12 mouse cellular contexts compared by ENCODE assay signal in the genomic region with DNA sequence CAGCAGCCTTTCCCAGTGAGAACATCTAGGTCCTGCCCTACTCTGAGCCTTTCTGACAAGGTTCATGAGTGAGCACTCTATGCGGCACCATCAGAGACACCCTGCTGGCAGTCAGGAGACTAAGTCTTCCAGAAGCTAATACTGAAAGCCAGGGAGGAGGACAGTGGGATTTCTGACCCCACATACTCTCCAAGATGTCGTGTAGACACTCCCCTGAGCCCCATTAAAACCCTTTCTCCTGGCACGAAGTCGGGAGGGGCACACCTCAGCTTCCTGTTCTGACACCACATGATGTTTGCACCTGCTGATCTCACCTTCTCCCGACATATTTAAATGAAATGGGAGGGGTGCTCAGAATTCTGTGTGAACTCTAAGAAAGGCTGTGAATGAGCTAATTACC.
"Had no signal": no experiment of that assay in that cellular context is flagged by ENCODE, and none has a peak within 500 bp of the region (broad histone marks: within the 10 kb centered on the region; RNA-seq: fewer than 3 reads in every experiment).

No protein-coding gene starts in this region.

- DNase-seq: retina, postnatal 1 day; right cerebral cortex, adult 18-20 months; right cerebral cortex, postnatal 14 days; right cerebral cortex, postnatal 25 days; right cerebral cortex, postnatal 4 days; spleen, adult 18-20 months; thymus, adult 18-20 months; thymus, adult 2 months; thymus, postnatal 14 days; thymus, postnatal 25 days; thymus, postnatal 36 days; thymus, postnatal 4 days had no signal
